17 mouse cellular contexts compared by ENCODE assay signal in genomic region chr4:140882365-140882764, GRCm38 (mm10). TPM values are rescaled to one million over a fixed set of nuclear protein-coding genes. Genes with fewer than 3 reads are reported as not detected.
DNase-seq lines count a peak whose midpoint lies in the region; ATAC-seq and TF ChIP-seq lines count a peak whose summit lies in the region.
"Had no signal": no experiment of that assay in that cellular context is flagged by ENCODE, and none has a peak within 500 bp of the region (broad histone marks: within the 10 kb centered on the region; RNA-seq: fewer than 3 reads in every experiment).

No protein-coding gene starts in this region.

- no peak for ATAC-seq in erythroblast, adult 5-6 weeks (replicated peaks; ENCODE audit: low FRiP score, poor library complexity, severe bottlenecking)
- ATAC-seq in cerebellum, adult (ENCODE audit: insufficient number of reproducible peaks, low FRiP score, low TSS enrichment) = no peak
- ATAC-seq: forebrain, embryonic 15.5 days; inflammation-experienced regulatory T-cells, adult 6 months had no signal

- intact Hi-C loops in gastrocnemius, adult 2 months (cut with DNase I) = loop anchor here (5.0 kb wide), 1 partner anchor 45 kb away; no protein-coding TSS in a partner anchor

- no peaks in the 10 kb centered on the region for H3K27me3 ChIP-seq in testis, adult 2 months (ENCODE audit: control insufficient read depth, insufficient read depth, low read length)
- H3K27me3 ChIP-seq: embryonic facial prominence, embryonic 13.5 days; forebrain, embryonic 15.5 days; lung, embryonic 15.5 days; midbrain, embryonic 12.5 days had no signal

- peak; percentile 46 for TF ChIP-seq CTCF in gastrocnemius, adult 2 months (IDR thresholded peaks at IDR 0.05)
- TF ChIP-seq CTCF in layer of hippocampus, adult 2 months (conservative IDR thresholded peaks at IDR 0.05) = peak; percentile 53
- TF ChIP-seq CTCF in testis, adult 2 months (IDR thresholded peaks at IDR 0.05; ENCODE audit: control insufficient read depth, insufficient read depth, insufficient replicate concordance, low read depth, low read length) = peak; percentile 79

- no peak for TF ChIP-seq POLR2A in testis, adult 2 months (IDR thresholded peaks at IDR 0.05; ENCODE audit: control insufficient read depth, low read depth, low read length)

- no peaks in the 10 kb centered on the region; the same call in 1 of the 2 replicates for H3K4me1 ChIP-seq in testis, adult 2 months (ENCODE audit: control insufficient read depth, insufficient read depth, low read length)
- H3K4me1 ChIP-seq: embryonic facial prominence, embryonic 13.5 days; forebrain, embryonic 15.5 days; lung, embryonic 15.5 days had no signal

- no peak overlapping the region for H3K27ac ChIP-seq in gastrocnemius, adult 2 months
- no peak overlapping the region for H3K27ac ChIP-seq in layer of hippocampus, adult 2 months
- no peak overlapping the region for H3K27ac ChIP-seq in testis, adult 2 months (ENCODE audit: control insufficient read depth, insufficient read depth, low read depth, low read length)
- H3K27ac ChIP-seq: embryonic facial prominence, embryonic 13.5 days; forebrain, embryonic 15.5 days; lung, embryonic 15.5 days; midbrain, embryonic 12.5 days had no signal

- no peaks in the 10 kb centered on the region for H3K36me3 ChIP-seq in testis, adult 2 months (ENCODE audit: control insufficient read depth, insufficient read depth, low read length)
- H3K36me3 ChIP-seq: embryonic facial prominence, embryonic 13.5 days; forebrain, embryonic 15.5 days; lung, embryonic 15.5 days; midbrain, embryonic 12.5 days had no signal

- DNase-seq in gastrocnemius, adult 2 months = peak; percentile 14
- DNase-seq in gastrocnemius, adult 8-10 months (ENCODE audit: low spot score in 2 of 2) = no peak
- no peak for DNase-seq in layer of hippocampus, adult 2 months (ENCODE audit: low spot score in 2 of 2)
- DNase-seq in layer of hippocampus, postnatal 36 days = no peak
- no peak for DNase-seq in testis, postnatal 14 days (ENCODE audit: low spot score)
- DNase-seq: adrenal gland, adult 8-10 months; cerebellum, postnatal 36 days; heart, postnatal 36 days; left cerebral cortex, postnatal 4 days had no signal

- no peak overlapping the region for H3K4me3 ChIP-seq in gastrocnemius, adult 2 months
- no peak overlapping the region for H3K4me3 ChIP-seq in layer of hippocampus, adult 2 months
- H3K4me3 ChIP-seq in testis, adult 2 months (ENCODE audit: control insufficient read depth, low read depth, low read length) = no peak overlapping the region
- H3K4me3 ChIP-seq: embryonic facial prominence, embryonic 13.5 days; forebrain, embryonic 15.5 days; lung, embryonic 15.5 days; midbrain, embryonic 12.5 days had no signal

RNA-seq across cellular contexts. Expression of gene Padi2, which starts 23.8 kb away (rescaled TPM):
- total RNA-seq in gastrocnemius, adult 2 months (2021) = 100 to 1,000 TPM in 1 of 2 experiments, 10 to 100 TPM in 1; 77.0 to 273 TPM
- 100 to 1,000 TPM in 2 of 4 experiments, 10 to 100 TPM in 2; 91.7 to 147 (median 109) TPM for total RNA-seq in gastrocnemius, adult 8-10 months (2022)
- total RNA-seq in layer of hippocampus, adult 2 months (2021) = 10 to 100 TPM; 20.2 to 26.5 TPM
- 10 to 100 TPM; 22.1 to 24.4 TPM for total RNA-seq in layer of hippocampus, postnatal 36 days (2021)
- polyA plus RNA-seq in testis, adult 2 months (2012; rRNA removed) = 1.8 and 1.9 TPM in 2 replicates
- 5.4 and 7.1 TPM in 2 replicates for total RNA-seq in erythroblast, adult 5-6 weeks (2015; ENCODE audit: low replicate concordance)
- total RNA-seq in erythroblast, adult 5-6 weeks (2017; ENCODE audit: low replicate concordance) = 5.0 and 5.1 TPM in 2 replicates

RNA-seq across cellular contexts. Expression of gene Padi1, which starts 36.8 kb away (rescaled TPM):
- under 1 TPM in 1 of 2 experiments, not detected in 1; 0.22 TPM for total RNA-seq in gastrocnemius, adult 2 months (2021)
- under 1 TPM in 1 of 4 experiments, not detected in 3; 0.07 TPM for total RNA-seq in gastrocnemius, adult 8-10 months (2022)
- not detected for total RNA-seq in layer of hippocampus, adult 2 months (2021)
- total RNA-seq in layer of hippocampus, postnatal 36 days (2021) = not detected
- polyA plus RNA-seq in testis, adult 2 months (2012; rRNA removed) = 0.47 and 0.58 TPM in 2 replicates
- not detected in 2 replicates for total RNA-seq in erythroblast, adult 5-6 weeks (2015; ENCODE audit: low replicate concordance)
- not detected in 2 replicates for total RNA-seq in erythroblast, adult 5-6 weeks (2017; ENCODE audit: low replicate concordance)
- total RNA-seq: adrenal gland, adult 8-10 months; heart, postnatal 36 days had no signal
- polyA plus RNA-seq: forebrain, embryonic 15.5 days had no signal
